Mouse (Mus musculus) right cerebral cortex, postnatal 36 days (tissue): ENCODE data around the gene Ndufb2.
A peak's percentile ranks its signal among the peaks of the same experiment; 100 is the strongest.

Source experiments
- DNase-seq, 2 experiments: peaks; one replicate each; pipeline ENCODE4 v3.0.0; 2022; ENCODE audit warnings: low spot score in 2 of 2, mixed read lengths in 1 of 2

Ndufb2 gene

GRCm38 (mm10) chr6:39592401-39593214 is at the start of gene Ndufb2:
Gene Ndufb2 (plus strand): TSS chr6:39592574.
- peak; percentile 92 to 93 for DNase-seq

DNA sequence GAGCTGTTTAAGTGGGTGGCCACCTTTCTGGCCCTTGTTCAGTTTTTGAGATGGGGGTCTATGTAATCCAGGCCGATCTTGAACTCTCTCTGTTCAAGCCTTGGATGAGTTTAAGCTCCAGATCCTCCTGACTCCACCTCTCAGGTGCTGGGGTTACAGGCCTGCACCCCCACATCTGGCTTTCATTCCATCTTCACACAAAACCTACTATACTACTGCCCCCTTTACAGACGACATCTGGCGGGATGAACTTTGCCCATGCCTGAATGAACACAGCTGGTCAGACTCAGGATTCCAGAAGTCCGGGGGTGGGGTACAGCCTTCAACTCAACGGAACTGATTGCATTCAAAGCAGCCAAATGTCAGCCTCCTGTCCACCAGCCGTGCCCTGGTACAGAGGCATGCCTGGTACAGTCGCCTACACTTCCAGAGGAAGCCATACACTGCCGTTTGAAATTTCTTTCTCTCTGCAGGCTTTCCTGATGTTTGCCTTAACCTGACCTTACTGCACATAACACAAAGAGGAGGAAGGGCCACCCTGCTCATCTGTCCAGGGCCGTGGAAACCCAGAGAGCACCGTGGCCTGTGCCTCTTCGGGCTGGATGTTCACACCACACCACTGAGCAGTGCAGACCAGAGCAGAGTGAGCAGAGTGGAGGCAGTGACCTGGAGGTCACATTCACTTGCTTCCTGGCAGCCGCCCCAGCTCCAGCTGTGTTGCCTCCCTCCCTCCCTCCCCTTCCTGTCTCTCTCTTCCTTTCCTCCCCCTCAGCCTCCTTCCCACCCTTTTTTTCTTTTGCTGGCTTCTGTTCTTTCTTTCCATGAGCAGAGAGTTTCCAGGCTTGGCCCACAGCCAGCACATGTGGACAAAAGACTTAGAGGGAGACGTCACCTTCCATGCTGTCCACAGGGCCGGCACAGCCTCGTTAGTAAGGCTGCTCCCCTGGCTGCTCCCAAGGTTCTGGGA is 49.5 kb upstream of the Ndufb2 start:
- DNase-seq, result no peak

GRCm38 (mm10) chr6:39543769-39544420 is 48.5 kb upstream of the Ndufb2 start:
- DNase-seq, result no peak

DNA sequence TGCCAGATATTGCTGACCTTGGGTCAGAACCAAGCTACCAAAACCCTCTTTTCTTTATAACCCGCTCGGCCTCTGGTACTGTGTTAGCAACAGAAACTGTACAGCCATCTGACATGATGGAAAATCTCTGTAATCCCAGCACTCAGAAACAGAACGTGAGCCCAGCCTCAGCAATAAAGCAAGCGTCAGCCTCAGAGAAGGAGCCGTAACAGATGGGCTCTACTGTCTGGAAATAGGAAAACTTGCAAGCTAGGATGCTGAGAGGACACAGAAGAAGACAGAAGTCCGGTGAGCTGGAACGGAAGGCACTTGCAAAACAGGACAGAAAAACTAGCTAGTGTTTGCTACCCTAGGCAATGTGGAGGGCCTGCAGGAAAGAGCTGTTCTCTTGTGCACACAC is 46.9 kb upstream of the Ndufb2 start:
- no peak for DNase-seq

DNA sequence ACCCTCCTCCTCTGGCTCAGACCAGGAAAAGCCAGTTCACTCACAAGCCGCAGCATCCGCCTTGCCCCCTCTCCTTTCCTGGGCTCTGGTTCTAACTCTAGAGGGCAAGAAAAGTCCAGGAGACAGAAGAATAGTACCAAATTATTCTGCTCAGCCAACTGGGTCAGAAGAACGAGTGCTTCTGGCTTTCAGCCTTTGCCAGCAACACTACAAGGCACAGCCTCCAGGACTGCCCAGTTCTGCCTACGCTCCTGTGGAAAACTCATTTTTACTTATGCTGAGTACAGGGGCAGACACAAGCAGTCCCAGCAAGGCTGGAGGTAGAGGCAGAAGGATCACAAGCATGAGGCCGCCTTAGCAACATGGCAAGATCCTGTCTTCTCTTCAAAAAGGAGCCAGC is 44.3 kb upstream of the Ndufb2 start:
- no peak for DNase-seq

- no peak for DNase-seq
These were observed 40.3 kb upstream of the Ndufb2 start for GRCm38 (mm10) chr6:39551981-39552636.

- DNase-seq, result no peak
These were observed 37.3 kb upstream of the Ndufb2 start for GRCm38 (mm10) chr6:39554888-39555647.

DNA sequence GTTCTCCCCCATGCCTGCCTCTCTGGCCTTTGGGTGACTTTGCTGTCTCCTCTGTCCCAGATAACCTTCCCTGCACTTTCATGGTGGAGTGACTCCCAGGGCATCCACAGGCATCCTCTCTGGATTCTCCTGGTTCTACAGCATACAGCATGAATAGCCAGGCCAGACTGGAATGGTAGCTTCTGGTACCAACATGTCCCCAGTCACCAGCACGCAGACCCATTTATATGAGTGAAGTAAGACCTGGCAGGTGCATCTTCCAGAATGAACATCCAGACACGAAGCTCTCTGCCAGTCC is 36.8 kb upstream of the Ndufb2 start:
- no peak for DNase-seq

DNA sequence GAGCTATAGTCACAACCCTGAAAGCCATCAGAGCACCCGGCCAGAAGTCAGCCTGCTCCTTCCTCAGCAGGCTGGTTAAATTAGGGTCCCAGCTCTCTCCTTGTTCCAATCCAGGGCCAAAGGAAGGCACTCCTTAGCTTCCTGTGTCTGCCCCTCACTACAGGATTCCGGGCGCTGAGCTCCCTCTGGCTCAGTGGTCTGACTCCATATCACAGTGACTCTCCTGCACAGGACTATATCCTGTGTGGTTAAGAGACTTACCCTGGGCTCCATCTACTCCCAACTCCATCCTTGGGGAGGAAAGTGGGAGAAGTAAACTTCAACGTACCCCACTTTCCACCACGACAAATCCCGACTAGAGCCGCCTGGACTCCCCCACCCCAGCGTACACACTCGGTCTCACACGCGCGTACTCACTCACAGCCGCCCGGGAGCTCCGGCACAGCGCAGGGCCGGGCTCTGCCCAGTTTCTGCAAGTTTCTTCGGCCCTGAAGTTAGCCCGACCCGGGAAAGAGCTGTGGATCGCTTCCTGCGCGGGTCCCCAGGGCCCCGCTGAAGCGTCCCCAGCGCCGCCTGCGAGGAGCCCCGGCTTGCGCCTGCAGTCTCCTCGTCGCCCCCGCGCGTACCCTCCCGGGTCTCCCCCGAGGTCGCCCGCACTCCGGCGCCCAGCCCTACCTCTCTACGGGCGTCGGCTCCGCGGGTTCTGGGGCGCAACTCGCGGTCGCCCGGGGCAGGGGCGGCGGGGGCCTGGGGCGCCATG is 35.3 kb upstream of the Ndufb2 start:
- DNase-seq, result no peak

DNA sequence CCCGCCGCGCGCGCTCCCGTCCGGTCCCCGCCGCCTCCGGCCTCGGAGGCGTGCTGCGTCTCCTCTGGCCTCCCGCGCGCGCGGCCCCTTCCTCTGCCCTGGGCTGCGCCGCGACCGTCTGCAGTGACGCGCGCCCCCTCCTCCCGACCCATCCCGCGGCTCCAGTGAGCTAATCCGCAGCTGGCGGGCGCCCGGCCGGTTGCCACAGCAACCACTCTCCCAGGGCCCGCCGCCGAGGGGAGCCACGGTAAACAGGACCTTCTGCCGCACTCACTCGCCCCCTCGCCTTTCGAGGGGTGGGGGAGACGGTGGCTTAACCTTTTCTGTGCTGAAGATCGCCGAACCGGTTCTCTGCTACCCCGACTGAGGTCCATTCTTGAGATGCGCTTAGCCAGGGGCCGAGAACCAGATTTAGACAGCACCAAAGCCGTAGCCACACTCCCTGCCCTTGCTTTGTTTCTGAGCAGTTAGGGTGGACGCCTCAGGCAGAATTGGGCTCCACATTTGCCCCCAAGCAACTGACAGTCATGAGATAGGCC is 34.6 kb upstream of the Ndufb2 start, which contains the start of gene Dennd2a:
Gene Dennd2a (minus strand): TSS at position 145 of the 539 bp plus-strand sequence.
- peak; percentile 77 to 83 for DNase-seq

GRCm38 (mm10) chr6:39559276-39559939 is 33.0 kb upstream of the Ndufb2 start:
- DNase-seq, result no peak

DNA sequence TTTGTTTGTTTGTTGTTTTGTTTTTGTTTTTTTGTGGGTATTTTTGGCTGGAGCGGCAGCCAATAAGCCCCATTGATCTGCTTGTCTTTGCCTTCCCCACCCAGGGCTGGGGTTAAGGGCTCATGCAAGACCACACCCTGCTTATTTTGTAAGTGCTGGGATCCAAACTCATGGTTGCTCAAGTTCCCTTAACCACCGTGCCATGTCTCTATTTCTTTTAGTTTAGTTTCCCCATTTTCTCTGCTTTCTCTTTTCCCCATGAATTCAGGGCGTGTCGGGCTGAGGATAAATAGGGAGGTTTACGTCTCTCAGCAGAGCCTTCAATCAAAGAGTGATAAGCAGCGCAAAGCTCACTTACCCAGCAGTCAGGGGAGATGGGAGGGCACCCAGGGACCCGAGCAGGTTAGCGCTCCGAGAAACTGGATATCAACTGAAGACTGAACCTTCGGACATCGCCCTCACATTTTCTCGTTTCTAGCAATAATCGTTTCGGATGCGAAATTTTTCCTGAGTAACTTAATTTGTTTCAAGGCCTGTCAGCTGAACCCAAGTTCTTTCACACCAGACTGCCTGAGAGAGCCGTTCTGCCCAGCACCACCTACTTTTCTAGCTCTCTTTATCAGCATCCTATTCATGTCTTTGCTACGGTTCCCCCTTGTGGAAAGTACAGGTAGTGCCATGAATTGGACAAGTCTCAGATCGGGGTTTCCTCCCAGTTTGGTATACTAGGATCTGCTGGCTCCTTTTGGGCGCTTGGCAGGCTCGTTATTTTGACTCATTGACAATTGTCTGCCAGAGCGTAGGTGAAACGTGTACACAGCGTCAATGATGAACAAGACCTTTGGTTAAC is 30.0 kb upstream of the Ndufb2 start:
- peak; percentile 78 to 83 for DNase-seq

GRCm38 (mm10) chr6:39567528-39567927 is 24.8 kb upstream of the Ndufb2 start:
- DNase-seq, result no peak

DNA sequence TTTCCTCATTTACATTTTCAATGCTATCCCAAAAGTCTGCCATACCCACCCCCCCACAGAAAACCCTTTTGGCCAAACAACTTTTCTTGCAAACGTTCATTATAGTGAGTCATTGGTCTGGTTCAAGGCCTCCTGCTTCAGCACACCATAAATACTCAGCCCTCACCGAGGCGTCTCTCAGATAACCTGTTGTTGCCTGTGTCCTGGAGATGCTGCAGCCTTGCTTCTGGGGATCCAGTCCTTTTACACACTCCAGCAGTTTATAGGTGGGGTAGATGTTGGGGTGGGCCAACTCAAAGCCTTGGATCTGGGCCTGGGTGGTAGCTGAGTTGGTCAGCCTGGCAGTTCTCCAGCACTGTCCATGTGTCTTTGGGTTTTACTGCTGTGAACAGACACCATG is 21.9 kb upstream of the Ndufb2 start:
- no peak for DNase-seq

GRCm38 (mm10) chr6:39573791-39574554 is 18.4 kb upstream of the Ndufb2 start, which contains the start of gene Adck2:
Gene Adck2 (plus strand): TSS chr6:39573873.
- DNase-seq, result peak; percentile 70 to 71

GRCm38 (mm10) chr6:39574555-39574869 is 17.9 kb upstream of the Ndufb2 start:
- DNase-seq, result no peak

DNA sequence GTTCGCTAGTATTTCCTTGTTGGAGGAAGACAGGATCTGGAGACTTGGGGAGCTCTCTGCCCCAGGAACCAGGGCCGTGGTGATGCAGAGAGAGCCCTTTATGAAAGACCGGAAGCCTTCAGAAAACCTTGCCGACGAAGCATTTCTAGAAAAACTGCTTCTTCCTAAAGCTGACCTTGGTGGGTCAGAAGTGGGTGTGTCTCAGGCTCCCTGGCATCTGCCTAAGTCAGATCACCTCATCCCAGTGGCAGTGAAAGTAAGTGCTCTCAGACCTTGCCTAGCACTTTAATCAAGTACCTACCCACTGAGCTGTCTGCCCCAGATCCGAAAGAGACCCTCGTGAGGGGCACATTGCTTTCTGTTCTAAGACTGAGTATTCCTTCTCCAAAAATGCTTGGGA is 17.4 kb upstream of the Ndufb2 start:
- no peak for DNase-seq

- DNase-seq, result peak in 1 of 2 experiments; percentile 67
These were observed 12.8 kb upstream of the Ndufb2 start for GRCm38 (mm10) chr6:39579552-39579951.
